Mouse (Mus musculus) monocyte, adult 5-6 weeks (primary cell): Measurements from ENCODE around the gene Mat1a. TPM values are rescaled to one million over a fixed set of nuclear protein-coding genes. Genes with fewer than 3 reads are reported as not detected.

Source experiments
- ATAC-seq: fragments of 153-309, 156-312 bp; replicated peaks from 2 replicates; pipeline ENCODE4 v1.8.0; 2017; ENCODE audit warnings: mild to moderate bottlenecking; ENCODE audit not compliant: low TSS enrichment, insufficient number of reproducible peaks, severe bottlenecking, poor library complexity, low FRiP score
- total RNA-seq: library from RNA; stranded (forward); fragments of 200-1000, 200-491, 200-594 nt; gene quantifications from 3 replicates; pipeline ENCODE4 v1.2.3, GENCODE M21; 2017

The Mat1a gene
- not detected in 3 replicates for total RNA-seq

- ATAC-seq, result no peak
These were observed at the start of gene Mat1a for GRCm38 (mm10) chr14:41104853-41105444. TSS of gene Mat1a (plus strand) at chr14:41105035.

GRCm38 (mm10) chr14:41065168-41065567 is 39.7 kb upstream of the Mat1a start:
- ATAC-seq, result no peak

GRCm38 (mm10) chr14:41066416-41066815 is 38.4 kb upstream of the Mat1a start:
- ATAC-seq, result no peak

- no peak for ATAC-seq
These were observed 35.7 kb upstream of the Mat1a start, which contains the start of gene Dydc2 for GRCm38 (mm10) chr14:41069108-41069507. TSS of gene Dydc2 (minus strand) at chr14:41069208.

GRCm38 (mm10) chr14:41070343-41070742 is 34.5 kb upstream of the Mat1a start:
- no peak for ATAC-seq

- ATAC-seq, result no peak
These were observed 32.4 kb upstream of the Mat1a start, which contains the start of gene Dydc1 for GRCm38 (mm10) chr14:41072229-41072943. TSS of gene Dydc1 (plus strand) at chr14:41072911.

GRCm38 (mm10) chr14:41072944-41073275 is 31.9 kb upstream of the Mat1a start:
- ATAC-seq, result no peak

- no peak for ATAC-seq
These were observed 22.4 kb upstream of the Mat1a start for GRCm38 (mm10) chr14:41082408-41082807.

- no peak for ATAC-seq
These were observed 17.3 kb upstream of the Mat1a start for GRCm38 (mm10) chr14:41087509-41087908.

GRCm38 (mm10) chr14:41090777-41091176 is 14.1 kb upstream of the Mat1a start:
- ATAC-seq, result no peak

- no peak for ATAC-seq
These were observed 10.7 kb upstream of the Mat1a start for GRCm38 (mm10) chr14:41094114-41094513.

- ATAC-seq, result no peak
These were observed 8.5 kb upstream of the Mat1a start for GRCm38 (mm10) chr14:41096296-41096860.

GRCm38 (mm10) chr14:41098726-41099125 is 6.1 kb upstream of the Mat1a start:
- ATAC-seq, result no peak

GRCm38 (mm10) chr14:41100712-41101111 is 4.1 kb upstream of the Mat1a start:
- no peak for ATAC-seq

- ATAC-seq, result no peak
These were observed 3.6 kb upstream of the Mat1a start for GRCm38 (mm10) chr14:41101242-41101641.

- ATAC-seq, result no peak
These were observed 2.6 kb upstream of the Mat1a start for GRCm38 (mm10) chr14:41102269-41102668.

- ATAC-seq, result no peak
These were observed 6.3 kb downstream of the Mat1a start for GRCm38 (mm10) chr14:41111031-41111668.

GRCm38 (mm10) chr14:41112944-41113343 is 8.1 kb downstream of the Mat1a start:
- no peak for ATAC-seq

- ATAC-seq, result no peak
These were observed 11.4 kb downstream of the Mat1a start for GRCm38 (mm10) chr14:41116271-41116670.

- ATAC-seq, result no peak
These were observed 19.8 kb downstream of the Mat1a start for GRCm38 (mm10) chr14:41124683-41125082.
